Mouse (Mus musculus) liver, embryonic 14.5 days (tissue): ENCODE measurements around the gene Gpr146. TPM values are rescaled to one million over a fixed set of nuclear protein-coding genes. Genes with fewer than 3 reads are reported as not detected.

Source experiments
- ATAC-seq: fragments of 200-750 bp; cut with Nextera tagmentation; 2 replicates; pipeline ENCODE4 v1.8.0; 2017; ENCODE audit warnings: moderate number of reproducible peaks, mild to moderate bottlenecking, moderate library complexity; ENCODE audit not compliant: insufficient read depth
- DNase-seq, 3 experiments: peaks; one replicate each; pipeline ENCODE4 v3.0.0-alpha.2; 2012 to 2013; ENCODE audit warnings: low read depth in 3 of 3, low spot score in 3 of 3
- H3K27ac ChIP-seq: fragments of 300-500 bp; sonication (generic); 2 replicates; pipeline ENCODE4 v1.5.1; 2014; ENCODE audit warnings: moderate library complexity, mild to moderate bottlenecking, control low read depth, inconsistent platforms
- H3K27me3 ChIP-seq: fragments of 300-500 bp; sonication (generic); 2 replicates; pipeline ENCODE4 v1.6.1; 2014; ENCODE audit warnings: mild to moderate bottlenecking, low read length, moderate library complexity; ENCODE audit not compliant: control insufficient read depth, insufficient read depth
- H3K36me3 ChIP-seq: fragments of 300-500 bp; sonication (generic); replicated peaks from 2 replicates; pipeline ENCODE4 v1.6.1; 2014; ENCODE audit warnings: low read depth; ENCODE audit not compliant: control insufficient read depth, insufficient read depth
- H3K4me1 ChIP-seq, 2 experiments: fragments of 200-500 bp in 1 of 2; fragments of 300-500 bp in 1 of 2; sonication (generic) in 1 of 2; replicated peaks; 2 replicates each; pipeline ENCODE4 v1.6.1; 2012 to 2014; ENCODE audit warnings: antibody characterized with exemption in 1 of 2, inconsistent platforms in 1 of 2, low read length in 1 of 2; ENCODE audit not compliant: control insufficient read depth in 2 of 2, insufficient read depth in 2 of 2
- H3K4me2 ChIP-seq: fragments of 300-500 bp; sonication (generic); 2 replicates; pipeline ENCODE4 v1.6.1; 2014; ENCODE audit warnings: low read depth, mild to moderate bottlenecking, control low read depth, moderate library complexity
- H3K4me3 ChIP-seq, 2 experiments: fragments of 200-500 bp in 1 of 2; fragments of 300-500 bp in 1 of 2; sonication (generic) in 1 of 2; 2 replicates each; pipeline ENCODE4 v1.5.1; 2012 to 2014; ENCODE audit warnings: low read depth in 2 of 2, low read length in 2 of 2, mild to moderate bottlenecking in 2 of 2, control low read depth in 1 of 2, inconsistent platforms in 1 of 2, moderate library complexity in 1 of 2; ENCODE audit not compliant: insufficient read depth in 1 of 2
- H3K9ac ChIP-seq: fragments of 300-500 bp; sonication (generic); replicated peaks from 2 replicates; pipeline ENCODE4 v1.6.1; 2014; ENCODE audit warnings: mild to moderate bottlenecking, control low read depth, moderate library complexity
- H3K9me3 ChIP-seq: fragments of 300-500 bp; sonication (generic); 2 replicates; pipeline ENCODE4 v1.6.1; 2016; ENCODE audit warnings: low read length, mixed read lengths; ENCODE audit not compliant: control insufficient read depth
- CTCF ChIP-seq: IDR thresholded peaks from 2 replicates; pipeline ENCODE4 v1.5.1; 2016; ENCODE audit warnings: antibody characterized with exemption, low read depth, control low read depth
- EP300 ChIP-seq: IDR thresholded peaks from 2 replicates; pipeline ENCODE4 v1.6.1; 2016; ENCODE audit warnings: antibody characterized with exemption, low read depth
- WGBS: fragments of 180-500 bp; shearing (Covaris S2); extraction: QIAGEN DNeasy Blood & Tissue Kit; methylation state at CpG from one replicate; pipeline ENCODE4 v1.1.7; 2014; ENCODE audit not compliant: insufficient replicate concordance; 5-methylcytosine and 5-hydroxymethylcytosine counted together
- polyA plus RNA-seq, 2 experiments: library from polyadenylated mRNA; depleted of rRNA in 1 of 2; stranded (reverse) in 1 of 2; unstranded in 1 of 2; fragments of >200 nt; fragmentation: Nextera tagmentation in 1 of 2; extraction: Ambion mirVana in 1 of 2; gene quantifications; 2 replicates each; pipeline versions ENCODE4 v1.2.1 to v1.2.3; 2012 to 2014

Gene Gpr146
- polyA plus RNA-seq, 2 experiments = 14.6 to 18.4 TPM

DNA sequence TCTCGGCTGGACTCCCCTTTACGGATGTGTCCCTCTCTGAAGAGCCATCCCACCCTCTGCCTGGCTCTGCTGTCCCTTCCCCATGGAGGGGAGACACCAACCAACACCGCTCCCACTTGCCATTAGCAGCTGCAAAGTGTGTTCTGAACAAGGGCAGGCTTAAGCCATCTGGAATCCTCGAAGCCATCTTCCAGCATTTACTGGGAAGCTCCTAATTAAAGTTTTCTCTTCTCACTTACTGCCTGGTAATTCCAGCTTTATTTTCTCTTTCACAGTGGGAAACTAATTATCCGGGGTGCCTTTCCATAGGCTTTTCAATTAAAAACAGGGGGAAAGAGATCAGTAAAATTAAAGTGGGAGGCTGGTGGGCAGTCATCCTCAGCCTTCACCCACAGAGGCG is 54.8 kb downstream of the Gpr146 start:
- H3K4me1 ChIP-seq = no peaks in the 10 kb centered on the region
- H3K27me3 ChIP-seq = no peaks in the 10 kb centered on the region
- no peaks in the 10 kb centered on the region for H3K9me3 ChIP-seq
- H3K9ac ChIP-seq = no peak overlapping the region
- WGBS = 72% methylated on average over 6 of the region's 6 CpGs
- TF ChIP-seq CTCF (no peak), EP300 (no peak)
- no peaks in the 10 kb centered on the region for H3K36me3 ChIP-seq
- H3K4me3 ChIP-seq = no peak overlapping the region
- H3K4me2 ChIP-seq = no peak overlapping the region
- ATAC-seq (no peak), DNase-seq (no peak)
- no peak overlapping the region for H3K27ac ChIP-seq

DNA sequence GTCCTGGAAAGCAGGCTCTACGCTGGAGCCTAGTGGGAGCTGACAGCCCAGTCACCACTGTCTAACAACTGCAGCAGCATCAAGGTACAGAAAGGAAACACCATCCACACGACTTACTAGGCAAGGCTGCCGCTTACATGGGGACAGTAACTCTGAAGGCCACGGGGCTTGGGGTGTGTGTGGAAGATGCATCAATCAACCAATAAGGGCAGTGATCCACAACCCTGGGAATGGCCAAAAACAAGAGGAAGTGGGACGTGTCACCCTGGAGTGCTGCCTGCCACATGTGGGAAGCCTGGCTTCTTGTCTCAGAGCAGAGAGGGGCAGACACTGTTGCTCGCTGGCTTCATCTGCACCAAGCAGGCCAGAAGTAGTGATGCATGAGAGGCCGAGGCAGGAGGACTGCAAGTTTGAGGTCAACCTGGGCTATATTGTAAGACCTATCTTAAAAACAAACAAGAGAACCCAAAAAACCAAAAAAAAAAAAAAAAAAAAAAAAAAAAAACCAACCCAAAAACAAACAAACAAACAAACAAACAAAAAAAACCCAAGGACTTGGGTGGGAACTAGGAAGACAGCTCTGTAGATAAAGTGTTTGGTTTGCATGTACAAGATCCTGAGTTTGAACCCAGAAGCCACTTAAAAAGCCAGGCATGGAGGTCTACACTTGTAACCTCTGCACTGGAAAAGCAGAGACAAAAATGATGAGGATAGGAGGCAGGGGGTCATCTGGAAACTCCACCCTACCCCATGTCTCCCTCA is 55.4 kb downstream of the Gpr146 start:
- Histone ChIP-seq H3K4me2 (no peak overlapping the region), H3K36me3 (no peaks in the 10 kb centered on the region), H3K9ac (no peak overlapping the region), H3K4me3 (no peak overlapping the region), H3K9me3 (no peaks in the 10 kb centered on the region), H3K27ac (no peak overlapping the region), H3K4me1 (no peaks in the 10 kb centered on the region), H3K27me3 (no peaks in the 10 kb centered on the region)
- WGBS = 64% methylated on average over 7 of the region's 7 CpGs
- DNase-seq (no peak), ATAC-seq (no peak)
- TF ChIP-seq CTCF (no peak), EP300 (no peak)

DNA sequence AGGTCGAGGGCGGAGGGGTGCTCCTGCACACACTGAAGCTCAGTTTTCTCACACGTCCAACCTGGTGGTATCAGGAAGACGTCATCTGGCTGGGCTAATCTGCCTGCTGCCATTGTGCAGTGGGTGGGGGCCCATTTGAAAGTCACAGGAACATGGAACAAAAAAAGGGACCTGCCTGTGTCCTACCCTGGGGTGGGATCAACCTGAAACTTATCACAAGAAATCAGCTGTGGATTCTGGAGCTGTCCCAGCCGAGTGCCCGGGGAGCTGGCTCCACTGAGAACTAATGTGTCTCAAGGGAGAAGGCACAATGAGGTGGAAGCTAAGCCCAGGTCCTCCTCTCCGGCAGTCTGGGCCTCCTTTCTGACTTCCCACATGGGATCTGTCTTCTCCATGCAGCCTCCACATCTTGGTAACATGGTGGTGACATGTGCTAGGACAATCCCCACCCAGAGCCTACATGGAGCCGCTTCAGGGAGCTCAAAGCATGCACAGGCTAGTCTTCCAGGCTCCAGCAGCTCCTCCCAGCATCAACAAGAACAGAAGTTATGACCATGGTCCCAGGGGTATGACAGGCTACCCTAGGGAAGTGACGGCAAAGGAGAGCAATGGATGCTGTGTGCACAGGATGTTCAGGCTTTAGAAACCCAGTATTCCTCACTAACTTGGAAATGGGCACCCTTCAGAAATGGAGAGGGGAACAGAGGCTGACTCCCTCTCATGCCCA is 56.5 kb downstream of the Gpr146 start:
- TF ChIP-seq EP300 (no peak), CTCF (no peak)
- H3K36me3 ChIP-seq = no peaks in the 10 kb centered on the region
- H3K9ac ChIP-seq = no peak overlapping the region
- no peaks in the 10 kb centered on the region for H3K4me1 ChIP-seq
- no peak overlapping the region for H3K4me3 ChIP-seq
- DNase-seq (no peak), ATAC-seq (0 out of 2 replicates have a peak, but pooled peaks have one; percentile 5)
- no peak overlapping the region for H3K4me2 ChIP-seq
- no peak overlapping the region for H3K27ac ChIP-seq
- H3K9me3 ChIP-seq = no peaks in the 10 kb centered on the region
- 56% methylated on average over 9 of the region's 9 CpGs for WGBS
- H3K27me3 ChIP-seq = no peaks in the 10 kb centered on the region

DNA sequence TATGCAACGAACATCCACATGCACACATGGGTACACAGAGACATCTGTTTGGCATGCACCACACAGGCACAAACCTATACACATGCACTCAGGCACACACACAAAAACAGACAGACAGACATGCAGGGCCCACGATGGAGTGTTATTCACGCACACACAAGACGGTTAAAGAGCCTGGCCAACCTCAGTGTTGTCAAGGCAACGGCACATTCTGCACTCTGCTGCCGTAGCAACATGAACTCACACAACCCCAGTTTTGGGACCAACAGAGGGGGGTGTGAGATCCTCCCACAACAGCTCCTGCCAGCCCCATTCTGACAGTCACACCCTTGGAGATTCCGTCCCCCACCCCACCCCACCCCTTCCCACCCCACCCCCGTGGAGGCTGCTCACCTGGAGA is 57.4 kb downstream of the Gpr146 start:
- DNase-seq = no peak
- H3K4me1 ChIP-seq = no peaks in the 10 kb centered on the region
- H3K4me3 ChIP-seq = no peak overlapping the region
- no peaks in the 10 kb centered on the region for H3K27me3 ChIP-seq
- TF ChIP-seq EP300 (no peak), CTCF (no peak)
- H3K4me2 ChIP-seq = no peak overlapping the region
- no peak for ATAC-seq
- 75% methylated on average over 8 of the region's 8 CpGs for WGBS
- no peak overlapping the region for H3K27ac ChIP-seq
- H3K9ac ChIP-seq = no peak overlapping the region
- no peaks in the 10 kb centered on the region for H3K9me3 ChIP-seq
- H3K36me3 ChIP-seq = no peaks in the 10 kb centered on the region

DNA sequence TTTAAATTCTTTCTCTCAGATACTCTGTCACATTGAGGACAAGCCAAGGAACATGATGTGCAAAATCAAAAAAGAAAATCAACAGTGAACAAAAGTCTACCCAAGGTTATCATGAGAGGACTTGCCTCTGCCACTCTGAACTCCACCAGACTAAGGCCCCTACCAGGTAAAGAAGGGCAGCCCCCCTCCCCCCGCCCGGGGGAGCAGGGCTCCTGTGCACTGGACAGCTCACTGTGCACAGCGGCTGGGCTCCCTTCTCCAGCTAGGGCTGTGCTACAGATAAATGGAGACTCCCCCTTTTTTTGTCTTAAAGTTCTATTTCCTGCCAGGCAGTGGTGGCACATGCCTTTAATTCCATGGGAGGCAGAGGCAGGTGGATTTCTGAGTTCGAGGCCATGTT is 60.3 kb downstream of the Gpr146 start:
- no peak for DNase-seq
- Histone ChIP-seq H3K4me2 (no peak overlapping the region), H3K4me3 (no peak overlapping the region), H3K9me3 (no peaks in the 10 kb centered on the region), H3K27ac (no peak overlapping the region), H3K36me3 (no peaks in the 10 kb centered on the region), H3K27me3 (no peaks in the 10 kb centered on the region), H3K4me1 (no peaks in the 10 kb centered on the region), H3K9ac (no peak overlapping the region)
- WGBS = 75% methylated on average over 4 of the region's 4 CpGs
- ATAC-seq = no peak
- TF ChIP-seq EP300 (no peak), CTCF (no peak)
